Mouse (Mus musculus): ENCODE results near the gene Olfr479.
"Not testable (repeated sequence)": the region's sequence is repeated elsewhere in the genome, so short reads cannot be mapped to it uniquely, and the experiment has no call there.

Gene Olfr479

DNA sequence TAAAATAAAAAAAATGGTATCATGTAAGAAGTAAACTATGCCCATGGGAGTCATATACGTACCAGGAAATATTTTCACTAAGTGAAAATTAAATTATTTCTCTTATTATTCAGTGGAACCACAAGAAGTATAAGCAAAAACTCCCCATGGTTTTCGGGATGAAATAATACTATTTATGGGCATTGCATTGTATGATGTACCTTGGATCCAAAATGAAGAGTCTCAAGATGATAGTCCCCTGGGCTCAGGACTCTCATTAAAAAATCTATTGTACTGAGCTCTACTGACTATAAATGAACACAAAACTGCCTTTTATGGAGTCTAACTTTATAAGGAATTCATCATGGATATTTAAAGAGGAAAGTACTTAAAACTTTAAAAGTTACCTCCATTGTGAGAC, at the start of gene Olfr479:
TSS of gene Olfr479 (plus strand) at position 301 of the 400 bp plus-strand sequence.
- DNase-seq: no peak

DNA sequence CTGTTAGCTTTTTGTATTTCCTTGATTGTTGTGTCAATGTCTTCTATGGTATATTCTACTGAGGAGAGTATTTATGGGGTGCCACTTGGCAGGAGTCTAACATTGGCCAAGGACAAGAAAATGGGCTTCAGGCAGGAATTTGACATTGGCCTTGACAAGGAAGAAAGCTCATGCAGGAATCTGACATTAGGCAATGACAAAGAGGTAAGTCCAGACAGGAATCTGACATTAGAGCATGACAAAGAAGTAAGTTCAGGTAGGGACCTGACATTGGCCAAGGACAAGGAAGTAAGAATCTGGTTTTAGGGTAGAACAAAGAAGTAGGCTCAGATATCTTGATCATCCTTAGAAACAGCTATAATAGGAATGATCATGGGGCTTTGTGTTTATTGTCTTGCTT, 36.2 kb upstream of the Olfr479 start:
- DNase-seq: not testable (repeated sequence)

DNA sequence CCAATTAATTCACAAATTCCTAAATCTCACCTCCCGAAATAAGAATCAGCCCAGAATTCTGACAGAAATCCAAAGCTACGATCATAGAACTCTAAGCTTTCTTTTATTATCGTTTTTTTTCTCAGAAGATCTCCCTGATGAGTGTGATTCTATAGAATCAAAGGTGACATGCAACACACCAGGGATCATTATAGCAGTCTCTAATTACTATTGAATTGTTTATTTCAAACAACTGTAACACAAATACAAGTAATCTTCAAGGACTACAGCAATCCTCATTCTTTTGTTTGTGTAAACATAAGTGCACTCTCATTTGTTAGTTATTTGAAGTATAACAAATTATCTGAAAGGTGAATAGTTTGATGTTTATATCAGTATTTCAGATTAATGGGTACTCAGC, 16.6 kb upstream of the Olfr479 start, which contains the start of gene Olfr478:
TSS of gene Olfr478 (minus strand) at position 101 of the 400 bp plus-strand sequence.
- DNase-seq: no peak

DNA sequence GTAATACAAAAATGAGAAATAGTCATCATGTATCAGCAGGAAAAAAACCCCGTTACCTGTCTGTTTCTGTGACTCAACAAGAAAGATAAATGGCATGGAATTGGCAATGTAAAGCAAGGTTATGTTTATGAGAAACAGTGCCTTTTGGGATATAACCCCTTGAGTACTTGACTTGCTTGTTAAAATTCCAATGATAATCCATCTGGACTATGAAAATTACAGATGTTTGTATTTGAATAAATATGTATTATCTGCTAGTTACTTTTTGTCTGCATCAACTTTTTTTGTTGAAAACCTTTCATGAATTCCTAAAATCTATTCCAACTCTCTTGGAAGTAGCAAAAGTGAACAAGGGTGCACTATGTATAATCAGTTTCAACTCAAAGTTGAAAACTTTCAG, 16.8 kb downstream of the Olfr479 start, which contains the start of gene Olfr480:
TSS of gene Olfr480 (minus strand) at position 101 of the 400 bp plus-strand sequence.
- DNase-seq: no peak

DNA sequence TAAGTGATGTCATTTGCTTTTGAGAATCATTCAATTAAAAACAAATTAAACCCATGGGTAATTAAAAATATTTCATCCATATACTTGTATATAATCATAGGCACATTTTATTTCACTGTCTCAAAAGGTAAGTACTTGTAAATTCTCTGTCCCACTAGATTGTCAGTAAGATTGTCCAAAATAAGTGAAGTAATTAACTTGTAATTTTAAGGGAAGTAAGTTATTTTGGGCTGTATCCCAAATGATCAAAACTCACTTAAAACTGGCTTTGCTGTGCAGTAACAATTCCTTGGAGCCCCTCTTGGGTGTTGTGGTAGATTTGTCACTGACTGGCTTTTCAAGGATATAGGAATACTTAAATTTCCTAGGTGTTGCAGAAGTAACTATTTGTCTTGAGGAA, 29.1 kb downstream of the Olfr479 start, which contains the start of gene Olfr481:
TSS of gene Olfr481 (plus strand) at position 301 of the 400 bp plus-strand sequence.
- no peak for DNase-seq

DNA sequence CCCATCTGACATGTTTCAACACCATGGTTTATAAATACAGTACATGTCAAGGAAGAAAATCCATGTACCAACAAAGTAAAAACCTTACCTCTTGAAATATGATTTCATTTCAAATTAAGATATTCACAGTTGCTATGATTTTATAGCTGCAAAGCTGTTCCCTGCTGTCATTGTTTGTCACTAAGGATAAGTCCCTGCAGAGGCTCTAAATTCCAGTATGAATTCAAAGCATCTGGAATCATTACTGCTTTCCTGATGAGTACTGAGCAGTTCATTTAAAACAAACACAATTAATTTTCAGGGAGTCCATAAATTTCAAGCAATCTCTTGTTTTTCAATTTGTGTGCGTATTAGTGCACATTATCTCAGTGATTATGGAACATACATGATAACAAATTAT, 47.0 kb downstream of the Olfr479 start, which contains the start of gene Olfr482:
TSS of gene Olfr482 (minus strand) at position 101 of the 400 bp plus-strand sequence.
- no peak for DNase-seq

DNA sequence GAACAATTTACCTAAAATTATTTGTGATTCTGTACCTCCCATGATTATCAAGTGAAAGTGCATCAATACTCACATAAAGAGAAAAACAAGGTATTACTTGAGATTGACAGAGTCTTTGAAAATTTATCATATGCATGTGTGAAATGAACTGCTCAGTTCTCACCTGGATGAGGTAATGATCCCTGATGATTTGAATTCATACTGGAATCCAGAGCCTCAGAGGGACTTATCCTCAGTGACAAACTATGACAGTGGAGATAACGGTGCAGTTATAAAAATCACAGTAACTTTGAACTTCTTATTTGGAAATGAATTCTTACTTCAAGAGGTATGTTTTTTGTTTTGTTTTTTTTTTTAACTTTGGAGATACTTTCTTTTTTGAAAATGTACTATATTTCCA, 50.1 kb downstream of the Olfr479 start, which contains the start of gene Olfr483:
TSS of gene Olfr483 (plus strand) at position 301 of the 400 bp plus-strand sequence.
- no peak for DNase-seq
